Mouse (Mus musculus) lung, postnatal 0 days (tissue): ENCODE results near the gene Mpeg1.

Source experiments
- CTCF ChIP-seq: IDR thresholded peaks from 2 replicates; pipeline ENCODE4 v1.5.1; 2016; ENCODE audit warnings: antibody characterized with exemption, mild to moderate bottlenecking
- EP300 ChIP-seq: IDR thresholded peaks from 2 replicates; pipeline ENCODE4 v1.6.1; 2016; ENCODE audit warnings: antibody characterized with exemption, mild to moderate bottlenecking, control low read depth

- no peak for TF ChIP-seq CTCF
- TF ChIP-seq EP300: no peak
These were observed 23.6 kb downstream of the Mpeg1 start for GRCm38 (mm10) chr19:12484210-12484609.
